Mouse (Mus musculus): ENCODE measurements around the gene Vps13a. TPM values are rescaled to one million over a fixed set of nuclear protein-coding genes. Genes with fewer than 3 reads are reported as not detected.

Gene Vps13a
- polyA plus RNA-seq, 1 experiment from 2014 or later: 14.1 TPM

DNA sequence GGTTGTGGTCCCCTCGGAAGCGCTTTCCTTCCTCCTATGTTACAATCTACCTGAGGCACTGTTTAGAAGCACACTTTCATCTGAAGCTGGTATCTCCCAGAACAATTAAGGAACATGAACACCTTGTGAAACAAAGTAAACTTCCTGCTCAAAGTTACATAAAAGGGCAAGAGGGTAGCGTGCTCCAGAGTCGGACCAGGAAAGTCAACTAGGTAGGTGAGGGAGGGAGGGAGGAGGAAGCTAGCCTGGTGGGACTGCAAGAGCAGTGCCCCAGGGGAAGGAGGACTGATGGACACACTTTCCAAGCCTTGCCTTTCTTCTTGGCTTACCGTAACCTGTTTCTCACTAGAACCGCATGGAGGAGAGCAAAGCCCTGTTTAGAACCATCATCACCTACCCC, 173.1 kb downstream of the Vps13a start:
- Histone ChIP-seq H3K4me1 (replicated peaks; ENCODE audit: control insufficient read depth, insufficient read depth, low read length) (no peaks in the 10 kb centered on the region), H3K4me2 (ENCODE audit: low read depth, low read length, severe bottlenecking) (no peak overlapping the region), H3K9ac (ENCODE audit: low read length) (no peak overlapping the region), H3K9me3 (ENCODE audit: control insufficient read depth, low read length) (no peaks in the 10 kb centered on the region), H3K27me3 (ENCODE audit: control insufficient read depth, insufficient read depth, low read length) (no peaks in the 10 kb centered on the region), H3K4me3 (ENCODE audit: low read depth, low read length) (no peak overlapping the region), H3K27ac (ENCODE audit: low read depth, low read length) (no peak overlapping the region), H3K36me3 (ENCODE audit: control insufficient read depth, insufficient read depth, low read length) (no peaks in the 10 kb centered on the region)
- DNase-seq (ENCODE audit: low spot score) (no peak), ATAC-seq (replicated peaks; ENCODE audit: low FRiP score) (no peak)
- 93% methylated on average over 6 of the region's 6 CpGs for WGBS

DNA sequence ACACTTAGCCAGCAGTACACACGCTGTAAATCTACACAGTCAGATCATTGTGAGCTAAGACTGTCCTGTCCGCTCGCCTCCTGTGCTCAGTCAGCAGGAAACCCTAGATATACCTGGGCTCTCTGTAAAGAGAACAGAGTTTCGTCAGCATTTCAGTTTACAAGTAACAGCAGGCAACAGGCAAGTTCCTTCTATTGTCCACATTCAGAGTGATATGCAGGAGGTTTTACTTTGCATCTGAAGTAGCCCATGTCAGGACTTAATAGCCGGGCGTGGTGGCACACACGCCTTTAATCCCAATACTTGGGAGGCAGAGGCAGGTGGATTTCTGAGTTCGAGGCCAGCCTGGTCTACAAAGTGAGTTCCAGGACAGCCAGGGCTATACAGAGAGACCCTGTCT, 178.7 kb downstream of the Vps13a start:
- Histone ChIP-seq H3K27ac (ENCODE audit: low read depth, low read length) (no peak overlapping the region), H3K9ac (ENCODE audit: low read length) (no peak overlapping the region), H3K4me3 (ENCODE audit: low read depth, low read length) (no peak overlapping the region), H3K4me2 (ENCODE audit: low read depth, low read length, severe bottlenecking) (no peak overlapping the region), H3K9me3 (ENCODE audit: control insufficient read depth, low read length) (no peaks in the 10 kb centered on the region), H3K36me3 (ENCODE audit: control insufficient read depth, insufficient read depth, low read length) (no peaks in the 10 kb centered on the region), H3K27me3 (ENCODE audit: control insufficient read depth, insufficient read depth, low read length) (no peaks in the 10 kb centered on the region), H3K4me1 (replicated peaks; ENCODE audit: control insufficient read depth, insufficient read depth, low read length) (no peaks in the 10 kb centered on the region)
- ATAC-seq (replicated peaks; ENCODE audit: low FRiP score) (no peak), DNase-seq (ENCODE audit: low spot score) (no peak)
- 88% methylated on average over 8 of the region's 8 CpGs for WGBS

DNA sequence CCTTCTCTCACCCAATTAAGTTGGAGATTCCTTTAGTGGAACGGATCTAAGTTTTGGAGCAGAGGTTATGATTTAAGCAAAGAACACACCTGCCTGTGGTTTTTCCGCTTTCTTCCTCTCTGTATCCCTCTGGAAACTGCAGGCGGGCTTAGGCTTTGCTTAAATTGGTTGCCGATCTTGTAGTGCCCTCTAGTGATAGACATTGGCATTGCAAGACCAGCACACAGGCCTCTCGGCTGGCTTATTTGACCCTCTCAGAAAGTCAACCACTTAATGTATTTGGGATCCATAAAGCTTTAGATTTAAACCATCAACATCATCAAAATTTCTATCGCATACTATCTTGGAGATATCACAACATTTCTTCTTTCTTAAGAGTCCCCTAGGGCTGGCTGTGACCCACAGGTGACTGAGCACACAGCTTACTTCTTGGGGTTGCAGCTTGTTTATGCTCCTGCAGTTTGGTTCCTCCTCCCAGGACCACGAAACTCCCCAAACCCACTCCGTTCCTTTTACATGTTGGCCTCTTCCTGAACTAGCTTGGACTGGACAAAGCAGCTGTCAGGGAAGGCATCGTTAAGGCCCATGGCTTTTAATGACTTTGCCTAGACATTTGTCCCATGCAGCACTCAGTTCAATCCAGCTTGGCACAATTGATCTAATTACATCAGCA, 181.3 kb downstream of the Vps13a start:
- Histone ChIP-seq H3K4me1 (replicated peaks; ENCODE audit: control insufficient read depth, insufficient read depth, low read length) (no peaks in the 10 kb centered on the region), H3K9me3 (ENCODE audit: control insufficient read depth, low read length) (no peaks in the 10 kb centered on the region), H3K36me3 (ENCODE audit: control insufficient read depth, insufficient read depth, low read length) (no peaks in the 10 kb centered on the region), H3K27ac (ENCODE audit: low read depth, low read length) (no peak overlapping the region), H3K9ac (ENCODE audit: low read length) (no peak overlapping the region), H3K27me3 (ENCODE audit: control insufficient read depth, insufficient read depth, low read length) (no peaks in the 10 kb centered on the region), H3K4me2 (ENCODE audit: low read depth, low read length, severe bottlenecking) (no peak overlapping the region), H3K4me3 (ENCODE audit: low read depth, low read length) (no peak overlapping the region)
- WGBS: 9% methylated on average over 9 of the region's 9 CpGs
- DNase-seq (ENCODE audit: low spot score): peak; percentile 85
- ATAC-seq (replicated peaks; ENCODE audit: low FRiP score): peak; percentile 69

DNA sequence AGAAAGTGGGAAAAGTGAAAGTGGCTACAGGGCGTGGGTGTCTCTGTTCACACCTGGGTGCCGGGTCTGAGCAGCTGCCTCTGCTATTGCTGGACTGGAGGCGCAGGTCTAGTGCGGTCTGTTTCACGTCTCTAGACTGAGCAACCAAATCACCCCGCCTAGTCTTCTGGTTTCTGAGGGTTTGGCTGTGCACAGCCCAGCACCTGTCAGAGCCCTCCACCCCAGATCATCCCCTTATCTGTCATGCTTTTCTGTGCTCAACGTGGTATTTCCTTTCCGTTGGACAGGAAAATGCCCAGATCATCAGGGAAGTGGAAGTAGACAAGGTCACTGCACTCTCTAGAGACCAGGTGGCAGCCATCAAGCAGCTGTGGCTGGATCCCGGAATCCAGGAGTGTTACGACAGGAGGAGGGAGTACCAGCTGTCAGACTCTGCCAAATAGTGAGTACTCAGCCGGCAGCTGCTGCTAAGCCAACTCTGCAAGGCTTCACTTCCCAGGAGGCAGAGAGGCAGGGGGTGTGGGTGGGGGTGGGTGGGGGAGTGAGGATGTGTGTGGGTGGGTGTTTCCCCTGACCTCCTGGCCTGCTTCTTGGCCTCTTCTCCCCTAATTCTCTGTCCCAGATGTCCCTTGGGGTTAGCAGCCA, 182.0 kb downstream of the Vps13a start:
- Histone ChIP-seq H3K4me2 (ENCODE audit: low read depth, low read length, severe bottlenecking) (no peak overlapping the region), H3K36me3 (ENCODE audit: control insufficient read depth, insufficient read depth, low read length) (no peaks in the 10 kb centered on the region), H3K27ac (ENCODE audit: low read depth, low read length) (no peak overlapping the region), H3K9ac (ENCODE audit: low read length) (no peak overlapping the region), H3K4me3 (ENCODE audit: low read depth, low read length) (no peak overlapping the region), H3K27me3 (ENCODE audit: control insufficient read depth, insufficient read depth, low read length) (no peaks in the 10 kb centered on the region), H3K9me3 (ENCODE audit: control insufficient read depth, low read length) (no peaks in the 10 kb centered on the region), H3K4me1 (replicated peaks; ENCODE audit: control insufficient read depth, insufficient read depth, low read length) (no peaks in the 10 kb centered on the region)
- WGBS: 52% methylated on average over 11 of the region's 11 CpGs
- DNase-seq (ENCODE audit: low spot score): no peak
- ATAC-seq (replicated peaks; ENCODE audit: low FRiP score): peak; percentile 69

- Histone ChIP-seq H3K9ac (ENCODE audit: low read length) (no peak overlapping the region), H3K4me1 (replicated peaks; ENCODE audit: control insufficient read depth, insufficient read depth, low read length) (no peaks in the 10 kb centered on the region), H3K36me3 (ENCODE audit: control insufficient read depth, insufficient read depth, low read length) (no peaks in the 10 kb centered on the region), H3K4me3 (ENCODE audit: low read depth, low read length) (no peak overlapping the region), H3K27me3 (ENCODE audit: control insufficient read depth, insufficient read depth, low read length) (no peaks in the 10 kb centered on the region), H3K4me2 (ENCODE audit: low read depth, low read length, severe bottlenecking) (no peak overlapping the region), H3K9me3 (ENCODE audit: control insufficient read depth, low read length) (no peaks in the 10 kb centered on the region), H3K27ac (ENCODE audit: low read depth, low read length) (no peak overlapping the region)
- no peak for ATAC-seq (replicated peaks; ENCODE audit: low FRiP score)
- no peak for DNase-seq (ENCODE audit: low spot score)
- 84% methylated on average over 6 of the region's 6 CpGs for WGBS
Observed at GRCm38 (mm10) chr19:16597216-16597615, 183.5 kb downstream of the Vps13a start.

DNA sequence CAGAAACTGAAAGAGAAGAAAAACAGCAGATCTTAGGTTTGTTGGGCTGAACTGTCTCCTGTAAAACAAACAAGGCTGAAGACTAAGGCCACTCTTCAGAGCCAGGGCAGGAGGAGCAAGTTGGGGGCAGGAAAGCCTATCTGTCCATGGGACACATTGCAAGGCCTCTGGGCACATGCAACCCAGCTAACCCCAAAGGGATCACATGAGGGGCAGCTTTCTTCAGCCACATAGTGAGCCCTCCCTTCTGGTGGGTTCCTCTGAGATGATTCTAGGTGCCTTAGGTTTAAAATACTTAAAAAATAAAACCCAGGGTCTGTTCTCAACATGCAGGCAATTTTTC, 186.8 kb downstream of the Vps13a start:
- Histone ChIP-seq H3K36me3 (ENCODE audit: control insufficient read depth, insufficient read depth, low read length) (no peaks in the 10 kb centered on the region), H3K4me1 (replicated peaks; ENCODE audit: control insufficient read depth, insufficient read depth, low read length) (no peaks in the 10 kb centered on the region), H3K27ac (ENCODE audit: low read depth, low read length) (no peak overlapping the region), H3K4me3 (ENCODE audit: low read depth, low read length) (no peak overlapping the region), H3K4me2 (ENCODE audit: low read depth, low read length, severe bottlenecking) (no peak overlapping the region), H3K27me3 (ENCODE audit: control insufficient read depth, insufficient read depth, low read length) (no peaks in the 10 kb centered on the region), H3K9ac (ENCODE audit: low read length) (no peak overlapping the region), H3K9me3 (ENCODE audit: control insufficient read depth, low read length) (no peaks in the 10 kb centered on the region)
- DNase-seq (ENCODE audit: low spot score) (no peak), ATAC-seq (replicated peaks; ENCODE audit: low FRiP score) (no peak)

DNA sequence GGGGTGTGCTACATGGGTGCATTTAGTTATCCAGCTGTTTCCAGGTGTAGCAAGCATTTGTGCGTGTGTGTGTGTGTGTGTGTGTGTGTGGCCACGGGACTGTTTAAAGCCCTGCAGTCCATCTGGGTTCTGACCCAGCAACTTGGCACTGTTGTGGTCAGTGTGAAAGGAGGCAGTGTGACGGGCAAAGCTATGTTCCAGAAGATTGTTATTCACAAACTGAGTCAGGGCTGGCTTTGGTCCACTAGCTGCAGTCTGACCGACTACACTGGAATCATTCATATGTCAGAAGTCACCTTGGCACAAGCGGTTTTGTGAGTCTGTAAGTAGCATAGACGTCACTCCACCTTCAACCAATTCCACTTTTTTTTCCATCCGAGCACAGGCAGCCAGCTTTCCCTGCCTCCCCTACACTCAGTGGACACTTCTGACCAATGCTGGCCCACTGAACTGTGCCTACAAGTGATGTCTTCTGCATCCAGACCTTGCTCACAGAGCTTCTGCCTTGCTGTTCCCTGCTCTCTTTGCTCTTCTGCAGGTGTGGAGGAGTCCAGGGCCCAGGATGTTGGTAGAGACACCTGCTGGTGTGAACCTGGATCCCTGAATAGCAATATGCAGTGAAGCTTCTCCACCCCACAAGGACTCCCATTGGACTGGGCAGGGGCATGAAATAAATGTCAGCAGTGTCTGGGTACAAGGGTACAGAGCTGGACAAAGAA, 187.3 kb downstream of the Vps13a start:
- Histone ChIP-seq H3K9ac (ENCODE audit: low read length) (no peak overlapping the region), H3K27me3 (ENCODE audit: control insufficient read depth, insufficient read depth, low read length) (no peaks in the 10 kb centered on the region), H3K36me3 (ENCODE audit: control insufficient read depth, insufficient read depth, low read length) (no peaks in the 10 kb centered on the region), H3K4me2 (ENCODE audit: low read depth, low read length, severe bottlenecking) (no peak overlapping the region), H3K4me1 (replicated peaks; ENCODE audit: control insufficient read depth, insufficient read depth, low read length) (no peaks in the 10 kb centered on the region), H3K27ac (ENCODE audit: low read depth, low read length) (no peak overlapping the region), H3K4me3 (ENCODE audit: low read depth, low read length) (no peak overlapping the region), H3K9me3 (ENCODE audit: control insufficient read depth, low read length) (no peaks in the 10 kb centered on the region)
- 84% methylated on average over 7 of the region's 7 CpGs for WGBS
- ATAC-seq (replicated peaks; ENCODE audit: low FRiP score): no peak
- no peak for DNase-seq (ENCODE audit: low spot score)

DNA sequence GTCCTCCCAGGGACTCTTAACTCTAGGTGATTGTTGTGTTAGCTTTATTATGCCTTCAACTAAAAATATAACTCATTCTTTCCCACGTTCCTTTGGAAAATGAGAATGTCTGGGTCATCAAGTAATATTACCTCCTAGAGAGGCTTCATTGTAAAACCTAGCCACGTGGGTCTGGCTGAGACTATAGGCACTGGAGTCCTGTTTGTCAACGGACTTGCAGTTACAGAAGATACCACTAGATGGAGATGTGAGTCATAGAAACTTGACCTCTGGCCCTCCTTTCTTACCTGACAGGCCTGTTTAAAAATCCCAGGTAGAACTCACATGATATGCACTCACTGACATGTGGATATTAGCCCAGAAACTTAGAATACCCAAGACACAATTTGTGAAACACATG, 195.4 kb downstream of the Vps13a start:
- H3K36me3 ChIP-seq (ENCODE audit: control insufficient read depth, insufficient read depth, low read length): no peaks in the 10 kb centered on the region
- no peaks in the 10 kb centered on the region for H3K9me3 ChIP-seq (ENCODE audit: control insufficient read depth, low read length)
- no peak overlapping the region for H3K4me2 ChIP-seq (ENCODE audit: low read depth, low read length, severe bottlenecking)
- no peaks in the 10 kb centered on the region for H3K27me3 ChIP-seq (ENCODE audit: control insufficient read depth, insufficient read depth, low read length)
- no peak overlapping the region for H3K27ac ChIP-seq (ENCODE audit: low read depth, low read length)
- H3K4me3 ChIP-seq (ENCODE audit: low read depth, low read length): no peak overlapping the region
- H3K9ac ChIP-seq (ENCODE audit: low read length): no peak overlapping the region
- DNase-seq (ENCODE audit: low spot score): no peak
- 9% methylated on average over 3 of the region's 3 CpGs for WGBS
- ATAC-seq (replicated peaks; ENCODE audit: low FRiP score): no peak
- H3K4me1 ChIP-seq (replicated peaks; ENCODE audit: control insufficient read depth, insufficient read depth, low read length): no peaks in the 10 kb centered on the region

DNA sequence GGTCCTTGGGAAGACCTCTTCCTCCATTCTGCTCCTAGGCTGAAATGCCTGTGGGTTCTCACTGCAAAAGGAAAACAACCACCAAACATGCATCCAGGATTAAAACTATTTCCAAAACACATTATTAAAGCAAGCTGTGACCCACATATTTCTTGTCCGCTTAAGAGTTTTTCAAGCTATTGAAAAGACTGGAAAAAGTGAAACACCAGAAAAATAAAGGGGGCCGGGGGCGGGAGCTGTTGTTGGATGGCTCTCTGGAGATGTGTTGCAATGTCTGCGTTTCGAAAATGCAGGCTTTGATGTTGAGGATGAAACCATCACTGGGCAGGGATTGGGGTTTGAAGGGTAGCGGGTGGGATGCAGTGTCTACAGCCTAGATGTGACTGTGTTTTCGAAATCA, 196.2 kb downstream of the Vps13a start:
- WGBS: 90% methylated on average over 7 of the region's 7 CpGs
- no peak for ATAC-seq (replicated peaks; ENCODE audit: low FRiP score)

More for the DNA sequence above, 196.2 kb downstream of the Vps13a start:
- Histone ChIP-seq H3K27ac (ENCODE audit: low read depth, low read length) (no peak overlapping the region), H3K36me3 (ENCODE audit: control insufficient read depth, insufficient read depth, low read length) (no peaks in the 10 kb centered on the region), H3K4me1 (replicated peaks; ENCODE audit: control insufficient read depth, insufficient read depth, low read length) (no peaks in the 10 kb centered on the region), H3K9me3 (ENCODE audit: control insufficient read depth, low read length) (no peaks in the 10 kb centered on the region), H3K4me3 (ENCODE audit: low read depth, low read length) (no peak overlapping the region), H3K27me3 (ENCODE audit: control insufficient read depth, insufficient read depth, low read length) (no peaks in the 10 kb centered on the region), H3K4me2 (ENCODE audit: low read depth, low read length, severe bottlenecking) (no peak overlapping the region), H3K9ac (ENCODE audit: low read length) (no peak overlapping the region)
- no peak for DNase-seq (ENCODE audit: low spot score)

Data from forebrain, embryonic 11.5 days (tissue).